Mouse (Mus musculus) bone marrow macrophage, adult 2 months (primary cell): Measurements from ENCODE around the gene Nacc2.

Experiments
- CTCF ChIP-seq: IDR thresholded peaks from 2 replicates; pipeline ENCODE4 v1.5.1; 2012; ENCODE audit warnings: low read depth, mild to moderate bottlenecking, low read length, moderate library complexity
- POLR2A ChIP-seq: IDR thresholded peaks from 2 replicates; pipeline ENCODE4 v1.6.1; 2012; ENCODE audit warnings: mild to moderate bottlenecking, low read depth, low read length, borderline replicate concordance

DNA sequence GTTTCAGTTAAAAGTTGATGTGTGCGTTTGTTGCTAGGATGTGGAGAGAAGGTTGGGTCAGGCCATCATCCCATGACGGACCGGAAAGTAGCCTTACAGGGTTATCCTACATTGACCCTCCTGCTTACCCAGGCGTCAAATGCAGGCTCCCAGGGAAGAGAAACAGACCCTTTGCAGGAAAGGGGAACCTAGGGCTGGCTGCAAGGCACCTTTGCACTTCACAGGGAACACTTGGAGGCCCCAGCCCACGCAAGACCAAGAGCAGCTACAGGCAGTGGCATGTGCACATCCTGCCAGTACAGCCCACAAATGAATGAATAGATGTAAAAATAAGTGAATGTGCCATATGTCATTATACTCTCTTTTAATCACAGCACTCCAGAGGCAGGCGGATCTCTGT is 17.9 kb upstream of the Nacc2 start:
- TF ChIP-seq CTCF: no peak
- TF ChIP-seq POLR2A: no peak
